Mouse (Mus musculus): ENCODE measurements around the gene Psmb9. TPM values are rescaled to one million over a fixed set of nuclear protein-coding genes. Genes with fewer than 3 reads are reported as not detected.
A peak's percentile ranks its signal among the peaks of the same experiment; 100 is the strongest.
"Not testable (repeated sequence)": the region's sequence is repeated elsewhere in the genome, so short reads cannot be mapped to it uniquely, and the experiment has no call there.

The Psmb9 gene
- polyA plus RNA-seq (2015; fragmentation: Nextera tagmentation; extraction: Ambion mirVana) = 5.9 TPM in 2 replicates

- Histone ChIP-seq H3K4me3 (replicated peaks; ENCODE audit: low read depth, low read length) (peak within 1 kb of the TSS; percentile 69), H3K27me3 (ENCODE audit: insufficient read depth, low read length) (peaks cover 12% of the 10 kb centered on the region), H3K36me3 (ENCODE audit: insufficient read depth, low read length) (0 out of 2 replicates have a peak, but pooled peaks cover 3% of the 10 kb centered on the region), H3K4me2 (ENCODE audit: low read length) (peak within 1 kb of the TSS; percentile 68), H3K9ac (ENCODE audit: low read depth, low read length) (peak within 1 kb of the TSS; percentile 69), H3K4me1 (replicated peaks; ENCODE audit: insufficient read depth, low read length) (no peaks in the 10 kb centered on the region; the same call in 1 of the 2 replicates), H3K27ac (peak within 1 kb of the TSS; percentile 75), H3K9me3 (replicated peaks; ENCODE audit: low read length) (no peaks in the 10 kb centered on the region)
- under 1% methylated on average over 46 of the region's 46 CpGs for WGBS
- no peak for TF ChIP-seq CTCF (IDR thresholded peaks at IDR 0.05; ENCODE audit: low read depth)
- DNase-seq (ENCODE audit: low spot score) (peak; percentile 98), ATAC-seq (replicated peaks; ENCODE audit: low FRiP score, low read depth) (peak; percentile 96)
Observed at GRCm38 (mm10) chr17:34187261-34187916, at the start of gene Psmb9, which contains the start of gene Tap1. TSS of gene Psmb9 (minus strand) at chr17:34187764. TSS of gene Tap1 (plus strand) at chr17:34187553.

- no peak for TF ChIP-seq CTCF (IDR thresholded peaks at IDR 0.05; ENCODE audit: low read depth)
- H3K36me3 ChIP-seq (ENCODE audit: insufficient read depth, low read length) = no peaks in the 10 kb centered on the region
- DNase-seq (ENCODE audit: low spot score) = no peak
- no peak overlapping the region for H3K4me3 ChIP-seq (replicated peaks; ENCODE audit: low read depth, low read length)
- H3K4me2 ChIP-seq (ENCODE audit: low read length) = no peak overlapping the region
- no peaks in the 10 kb centered on the region for H3K27me3 ChIP-seq (ENCODE audit: insufficient read depth, low read length)
- no peak overlapping the region for H3K27ac ChIP-seq
- H3K9me3 ChIP-seq (replicated peaks; ENCODE audit: low read length) = no peaks in the 10 kb centered on the region
- WGBS = 72% methylated on average over 5 of the region's 5 CpGs
- H3K9ac ChIP-seq (ENCODE audit: low read depth, low read length) = no peak overlapping the region
- ATAC-seq (replicated peaks; ENCODE audit: low FRiP score, low read depth) = no peak
- no peaks in the 10 kb centered on the region for H3K4me1 ChIP-seq (replicated peaks; ENCODE audit: insufficient read depth, low read length)
Observed at GRCm38 (mm10) chr17:34236691-34237090, 49.1 kb upstream of the Psmb9 start.

- no peak overlapping the region for H3K9ac ChIP-seq (ENCODE audit: low read depth, low read length)
- DNase-seq (ENCODE audit: low spot score) (peak; percentile 71), ATAC-seq (replicated peaks; ENCODE audit: low FRiP score, low read depth) (peak; percentile 68; the same call in 1 of the 2 replicates)
- no peak overlapping the region for H3K27ac ChIP-seq
- no peaks in the 10 kb centered on the region for H3K4me1 ChIP-seq (replicated peaks; ENCODE audit: insufficient read depth, low read length)
- H3K4me2 ChIP-seq (ENCODE audit: low read length) = no peak overlapping the region
- no peaks in the 10 kb centered on the region for H3K36me3 ChIP-seq (ENCODE audit: insufficient read depth, low read length)
- H3K4me3 ChIP-seq (replicated peaks; ENCODE audit: low read depth, low read length) = no peak overlapping the region
- peak; percentile 88 for TF ChIP-seq CTCF (IDR thresholded peaks at IDR 0.05; ENCODE audit: low read depth)
- no peaks in the 10 kb centered on the region for H3K9me3 ChIP-seq (replicated peaks; ENCODE audit: low read length)
- WGBS = 36% methylated on average over 9 of the region's 9 CpGs
- no peaks in the 10 kb centered on the region for H3K27me3 ChIP-seq (ENCODE audit: insufficient read depth, low read length)
Observed at GRCm38 (mm10) chr17:34234926-34235325, 47.4 kb upstream of the Psmb9 start.

GRCm38 (mm10) chr17:34232021-34232420, 44.5 kb upstream of the Psmb9 start:
- not testable (repeated sequence) for H3K4me2 ChIP-seq (ENCODE audit: low read length); H3K27ac ChIP-seq; H3K9me3 ChIP-seq (replicated peaks; ENCODE audit: low read length); H3K4me1 ChIP-seq (replicated peaks; ENCODE audit: insufficient read depth, low read length); H3K36me3 ChIP-seq (ENCODE audit: insufficient read depth, low read length); H3K4me3 ChIP-seq (replicated peaks; ENCODE audit: low read depth, low read length); ATAC-seq (replicated peaks; ENCODE audit: low FRiP score, low read depth); H3K27me3 ChIP-seq (ENCODE audit: insufficient read depth, low read length); DNase-seq (ENCODE audit: low spot score); H3K9ac ChIP-seq (ENCODE audit: low read depth, low read length)
- 87% methylated on average over 6 of the region's 7 CpGs for WGBS

GRCm38 (mm10) chr17:34230971-34231370, 43.4 kb upstream of the Psmb9 start:
- not testable (repeated sequence) for H3K27ac ChIP-seq; H3K27me3 ChIP-seq (ENCODE audit: insufficient read depth, low read length); H3K4me3 ChIP-seq (replicated peaks; ENCODE audit: low read depth, low read length); DNase-seq (ENCODE audit: low spot score); ATAC-seq (replicated peaks; ENCODE audit: low FRiP score, low read depth); H3K9ac ChIP-seq (ENCODE audit: low read depth, low read length); H3K36me3 ChIP-seq (ENCODE audit: insufficient read depth, low read length); H3K4me1 ChIP-seq (replicated peaks; ENCODE audit: insufficient read depth, low read length); H3K9me3 ChIP-seq (replicated peaks; ENCODE audit: low read length); H3K4me2 ChIP-seq (ENCODE audit: low read length)
- 94% methylated on average over 4 of the region's 9 CpGs for WGBS

- not testable (repeated sequence) for H3K4me2 ChIP-seq (ENCODE audit: low read length); H3K9me3 ChIP-seq (replicated peaks; ENCODE audit: low read length); H3K9ac ChIP-seq (ENCODE audit: low read depth, low read length); ATAC-seq (replicated peaks; ENCODE audit: low FRiP score, low read depth); H3K27ac ChIP-seq; H3K27me3 ChIP-seq (ENCODE audit: insufficient read depth, low read length); H3K36me3 ChIP-seq (ENCODE audit: insufficient read depth, low read length); H3K4me3 ChIP-seq (replicated peaks; ENCODE audit: low read depth, low read length); DNase-seq (ENCODE audit: low spot score); H3K4me1 ChIP-seq (replicated peaks; ENCODE audit: insufficient read depth, low read length)
- WGBS = 99% methylated on average over 13 of the region's 23 CpGs
Observed at GRCm38 (mm10) chr17:34225911-34226310, 38.3 kb upstream of the Psmb9 start.

- H3K9me3 ChIP-seq (replicated peaks; ENCODE audit: low read length) = no peaks in the 10 kb centered on the region
- no peak overlapping the region for H3K9ac ChIP-seq (ENCODE audit: low read depth, low read length)
- H3K4me3 ChIP-seq (replicated peaks; ENCODE audit: low read depth, low read length) = no peak overlapping the region
- no peak for ATAC-seq (replicated peaks; ENCODE audit: low FRiP score, low read depth)
- H3K4me2 ChIP-seq (ENCODE audit: low read length) = no peak overlapping the region
- H3K27me3 ChIP-seq (ENCODE audit: insufficient read depth, low read length) = no peaks in the 10 kb centered on the region
- no peak for DNase-seq (ENCODE audit: low spot score)
- no peaks in the 10 kb centered on the region for H3K36me3 ChIP-seq (ENCODE audit: insufficient read depth, low read length)
- TF ChIP-seq CTCF (IDR thresholded peaks at IDR 0.05; ENCODE audit: low read depth) = no peak
- H3K27ac ChIP-seq = no peak overlapping the region
- H3K4me1 ChIP-seq (replicated peaks; ENCODE audit: insufficient read depth, low read length) = no peaks in the 10 kb centered on the region
- WGBS = 95% methylated on average over 8 of the region's 8 CpGs
Observed at GRCm38 (mm10) chr17:34225426-34225825, 37.9 kb upstream of the Psmb9 start.
